Mouse (Mus musculus): Measurements from ENCODE around the gene Cd164.

Gene Cd164

DNA sequence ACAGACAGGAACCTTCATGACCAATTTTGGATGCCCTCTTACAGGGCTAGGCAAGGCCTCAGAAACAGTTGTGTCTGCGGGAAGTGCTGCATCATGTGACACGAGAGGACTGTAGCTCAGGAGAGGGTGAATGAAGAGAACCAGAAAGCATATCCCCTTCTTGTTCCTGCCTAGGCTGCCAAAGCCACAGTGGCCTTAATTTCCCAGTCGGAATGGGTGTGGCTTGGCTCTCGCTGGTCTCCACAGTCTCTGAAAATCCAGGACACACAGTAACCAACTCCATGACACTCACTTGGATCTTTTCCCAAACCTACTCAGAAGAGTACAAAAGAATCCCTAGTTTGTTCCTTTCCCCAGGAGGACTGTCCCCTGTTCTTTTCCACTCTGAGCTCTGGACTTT lies 18.3 kb upstream of the Cd164 start:
- in situ Hi-C loops (cut with MseI, MboI) = loop anchor here (10.0 kb wide), 2 partner anchors 66 to 196 kb away; partner anchors contain the start of genes Ak9 (in 2 of the 2) and Fig4 (in 2 of the 2)

DNA sequence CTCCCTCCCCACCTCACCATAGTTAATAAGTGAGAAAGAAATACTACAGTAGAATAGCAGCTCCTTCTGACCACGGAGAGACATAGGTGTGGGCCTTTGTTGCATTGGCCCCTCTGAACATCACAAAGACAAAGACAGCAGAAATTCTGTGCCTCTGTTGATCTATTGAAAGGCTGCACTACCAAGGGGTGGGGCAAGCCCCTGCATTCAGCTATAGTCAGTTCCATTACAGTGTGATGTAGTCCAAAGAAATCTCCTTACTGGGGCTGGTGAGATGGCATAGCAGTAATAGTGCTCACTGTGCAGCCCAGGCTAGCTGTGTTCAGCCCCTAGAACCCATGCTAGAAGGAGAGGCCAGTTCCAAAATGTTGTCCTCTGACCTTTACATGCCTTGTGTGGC lies 14.2 kb upstream of the Cd164 start:
- in situ Hi-C loops (cut with MseI, MboI) = loop anchor here (5.0 to 10.0 kb wide), 3 partner anchors 70 to 200 kb away; partner anchors contain the start of genes Ak9 (in 2 of the 2) and Fig4 (in 2 of the 2)

DNA sequence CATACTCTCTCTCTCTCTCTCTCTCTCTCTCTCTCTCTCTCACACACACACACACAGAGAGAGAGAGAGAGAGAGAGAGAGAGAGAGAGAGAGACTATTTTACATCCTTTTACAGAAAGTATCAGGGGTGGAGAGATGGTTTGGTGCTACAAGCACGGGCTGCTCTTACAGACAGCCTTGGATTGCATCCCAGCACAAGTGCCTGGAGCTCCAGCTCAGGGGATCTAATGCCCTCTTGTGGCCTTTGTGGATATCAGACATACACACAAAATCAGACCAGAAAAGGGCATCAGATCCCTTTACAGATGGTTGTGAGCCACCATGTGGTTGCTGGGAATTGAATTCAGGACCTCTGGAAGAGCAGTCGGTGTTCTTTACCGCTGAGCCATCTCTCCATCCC lies 13.8 kb upstream of the Cd164 start:
- in situ Hi-C loops (cut with MseI, MboI) = loop anchor here (5.0 to 10.0 kb wide), 3 partner anchors 71 to 201 kb away; partner anchors contain the start of genes Ak9 (in 2 of the 2) and Fig4 (in 2 of the 2)

DNA sequence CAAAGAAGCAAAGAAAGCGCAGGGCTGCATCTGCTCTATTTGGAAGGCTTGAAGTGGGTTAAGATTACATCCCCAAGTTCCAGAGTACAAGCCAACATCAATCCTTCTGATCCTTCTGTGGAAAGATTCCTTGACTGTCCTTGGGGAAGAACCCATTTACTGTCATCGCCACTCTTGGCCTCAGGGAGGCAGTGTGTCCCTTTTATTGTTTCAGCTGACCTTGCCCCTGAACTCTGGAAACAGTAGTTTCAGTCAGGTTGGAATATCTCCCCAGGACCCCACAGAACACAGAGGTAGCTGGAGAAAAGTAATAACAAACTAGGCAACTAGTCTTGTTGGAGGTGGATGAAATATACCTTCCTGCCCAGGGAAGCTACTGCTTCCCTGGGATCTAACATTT lies 10.1 kb upstream of the Cd164 start:
- in situ Hi-C loops (cut with MseI, MboI) = loop anchor here (5.0 to 10.0 kb wide), 3 partner anchors 74 to 204 kb away; partner anchors contain the start of genes Ak9 (in 2 of the 2) and Fig4 (in 2 of the 2)

DNA sequence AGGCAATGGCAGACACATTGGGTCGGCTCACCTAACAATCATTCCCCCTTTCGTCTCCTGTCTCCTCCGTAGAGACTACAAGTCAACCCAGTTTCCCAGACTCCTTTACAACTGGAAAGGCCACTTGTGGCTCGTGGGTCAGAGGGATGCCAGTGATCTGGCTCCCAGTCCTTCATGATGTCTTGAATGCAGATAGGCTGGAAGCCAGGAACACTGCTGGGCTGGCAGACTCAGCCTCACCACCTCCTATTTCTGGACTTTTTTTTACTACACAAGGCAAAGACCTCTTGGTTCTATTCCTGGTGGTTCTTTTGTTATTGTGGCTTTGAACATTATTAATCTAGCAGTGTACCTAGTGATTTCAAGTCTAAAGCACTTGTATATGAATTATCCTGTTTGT lies 4.9 kb upstream of the Cd164 start:
- in situ Hi-C loops (cut with MseI, MboI) = no loop called here

DNA sequence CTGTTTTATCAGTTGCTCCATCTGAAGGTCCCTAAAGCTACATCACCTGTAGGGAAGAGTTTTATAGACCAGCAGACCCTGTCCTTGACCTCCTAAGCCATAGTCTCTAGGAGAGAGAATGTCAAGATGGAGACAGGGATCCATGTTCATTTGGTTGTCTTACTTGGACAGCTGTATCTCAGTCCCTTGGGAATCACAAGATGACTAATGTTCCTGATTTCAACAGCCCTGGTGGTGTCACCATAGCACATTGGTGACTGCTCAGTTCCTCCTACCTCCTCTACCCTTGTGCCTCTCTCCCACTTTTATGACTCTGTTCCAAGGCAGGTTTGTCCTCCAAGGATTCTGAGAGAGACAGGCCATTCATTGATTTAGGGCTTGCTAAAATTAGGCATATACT lies 4.3 kb upstream of the Cd164 start:
- in situ Hi-C loops (cut with MseI, MboI) = loop anchor here in 1 of 2 experiments (5.0 kb wide), 1 partner anchor 167 kb away; no protein-coding TSS in a partner anchor

DNA sequence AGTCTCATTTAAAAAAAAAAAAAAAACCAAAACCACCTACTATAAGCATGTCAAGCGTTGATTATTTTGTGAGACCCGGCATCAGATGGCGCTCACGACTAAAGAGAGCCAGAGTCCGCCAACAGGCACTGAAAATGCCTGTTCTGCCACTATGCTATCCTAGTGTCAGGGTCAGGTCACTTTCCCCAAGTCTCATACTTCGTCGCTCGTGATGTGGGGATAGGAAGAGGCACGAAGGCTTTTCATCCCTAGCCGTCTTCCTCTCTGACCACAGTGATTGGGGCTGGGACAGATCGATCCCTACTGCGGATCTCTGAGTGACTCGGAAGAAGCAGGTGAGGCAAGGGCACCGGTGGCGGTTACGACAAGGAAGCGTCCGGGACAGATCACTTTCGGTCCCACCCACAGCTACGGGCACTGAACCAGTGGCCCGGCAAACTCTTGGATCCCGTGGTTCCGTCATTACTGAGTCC lies 670 bp upstream of the Cd164 start:
- in situ Hi-C loops (cut with MseI, MboI) = loop anchor here in 1 of 2 experiments (5.0 kb wide), 1 partner anchor 164 kb away; no protein-coding TSS in a partner anchor

DNA sequence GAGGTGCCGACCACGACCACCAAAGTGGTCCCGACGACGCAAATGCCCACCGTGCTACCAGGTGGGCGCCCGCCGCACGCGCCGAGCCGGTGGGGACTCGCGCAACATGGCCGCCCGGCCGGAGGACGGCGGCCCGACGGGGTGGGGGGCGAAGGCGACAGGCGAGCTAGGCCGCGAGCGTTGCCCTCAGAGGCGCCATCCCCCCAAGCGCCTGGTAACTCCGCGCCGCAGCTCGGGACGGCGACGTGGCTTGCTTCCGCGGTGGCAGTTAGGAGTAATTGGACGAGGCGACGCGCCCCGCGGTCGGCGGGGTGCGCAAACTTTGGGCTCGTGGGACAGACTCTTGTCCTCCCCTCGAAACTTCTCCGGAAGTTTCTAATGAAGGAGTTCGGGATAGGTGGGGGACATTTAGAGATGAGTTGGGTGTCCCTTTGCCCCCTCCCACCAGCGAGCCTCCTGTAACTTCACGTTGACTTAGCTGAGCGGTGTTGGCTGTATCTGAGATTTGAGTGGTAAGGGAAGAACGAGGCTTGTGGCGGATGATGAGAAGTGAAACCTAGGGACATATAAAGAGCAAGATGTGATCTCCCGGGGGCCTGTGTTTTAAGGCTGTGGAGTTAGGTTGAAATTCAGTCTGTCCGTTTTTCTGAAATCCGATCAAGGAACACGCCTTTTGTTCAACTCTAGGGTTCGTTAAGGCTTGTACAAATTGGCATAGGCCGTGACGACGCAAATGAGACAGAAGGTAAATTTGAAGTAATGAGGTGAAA lies 611 bp downstream of the Cd164 start:
- in situ Hi-C loops (cut with MseI, MboI) = loop anchor here in 1 of 2 experiments (5.0 kb wide), 1 partner anchor 162 kb away; no protein-coding TSS in a partner anchor

DNA sequence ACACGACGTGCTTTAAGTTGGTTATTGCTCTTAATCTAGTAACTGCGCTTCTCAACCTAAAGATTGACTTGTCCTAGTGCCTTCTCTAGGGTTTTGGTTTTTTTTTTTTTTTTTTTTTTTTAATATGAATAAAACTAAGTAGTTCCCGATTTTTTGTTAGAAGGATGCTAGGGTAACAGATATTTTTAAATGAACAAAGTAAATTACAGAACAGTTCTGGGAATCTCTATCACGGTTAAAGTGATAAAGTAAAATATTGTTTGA lies 1.1 kb downstream of the Cd164 start:
- in situ Hi-C loops (cut with MseI, MboI) = no loop called here

DNA sequence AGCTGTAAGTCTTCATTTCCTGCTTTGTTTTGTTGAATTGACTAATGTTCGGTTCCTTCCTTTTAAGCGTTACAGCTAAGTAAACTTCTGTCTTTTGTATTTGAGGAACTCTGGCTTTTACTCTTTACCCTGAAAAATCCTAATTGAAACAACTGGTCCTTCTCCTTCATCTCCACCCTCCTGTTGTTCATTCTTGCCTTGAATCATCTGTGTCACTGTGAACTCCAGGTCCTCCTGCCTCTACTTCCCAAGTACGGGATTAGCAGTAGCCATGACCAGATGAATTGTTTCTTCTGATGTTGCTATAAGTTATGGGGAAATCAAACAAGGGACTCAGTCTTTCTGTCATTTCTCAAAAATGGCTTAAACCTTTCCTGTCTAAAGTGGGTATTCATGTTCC lies 4.2 kb downstream of the Cd164 start:
- in situ Hi-C loops (cut with MseI, MboI) = no loop called here

DNA sequence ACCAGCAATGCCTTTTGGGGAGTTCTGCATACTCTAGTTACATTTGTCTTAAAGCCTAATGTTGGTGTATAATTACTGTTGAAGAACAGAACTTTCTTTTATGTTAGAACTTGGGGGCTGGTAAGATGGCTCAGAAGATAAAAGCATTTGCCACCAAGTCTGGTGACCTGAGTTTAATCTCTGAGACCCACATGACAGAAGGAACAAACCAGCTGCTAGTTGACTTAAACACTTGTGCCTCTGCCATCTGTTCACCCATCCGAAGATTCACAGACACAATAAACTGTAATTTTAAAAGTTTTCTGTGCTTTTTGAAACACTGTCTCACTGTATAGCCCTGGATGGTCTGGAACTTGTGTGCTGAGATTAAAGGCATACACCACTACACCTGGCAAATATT lies 6.5 kb downstream of the Cd164 start:
- in situ Hi-C loops (cut with MseI, MboI) = no loop called here

DNA sequence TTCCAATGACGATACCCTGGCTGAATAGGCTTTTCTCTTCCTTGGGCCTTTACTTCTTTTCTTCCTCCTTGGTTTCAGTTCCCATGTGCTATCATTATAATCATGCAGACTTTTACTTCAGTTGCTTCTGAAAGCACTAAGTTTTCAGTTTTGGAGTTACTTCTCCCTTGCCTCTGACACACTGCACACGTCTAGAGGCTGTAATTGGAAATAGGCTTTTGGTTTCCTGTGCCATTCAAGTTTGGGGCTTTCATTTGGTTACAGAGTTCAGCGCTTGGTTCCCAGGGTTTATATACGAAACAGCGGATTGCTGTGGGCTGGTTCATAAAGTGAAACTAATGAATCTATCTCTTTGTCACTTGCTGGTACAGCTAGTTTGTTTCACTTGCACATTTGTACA lies 10.8 kb downstream of the Cd164 start:
- in situ Hi-C loops (cut with MseI, MboI) = no loop called here

DNA sequence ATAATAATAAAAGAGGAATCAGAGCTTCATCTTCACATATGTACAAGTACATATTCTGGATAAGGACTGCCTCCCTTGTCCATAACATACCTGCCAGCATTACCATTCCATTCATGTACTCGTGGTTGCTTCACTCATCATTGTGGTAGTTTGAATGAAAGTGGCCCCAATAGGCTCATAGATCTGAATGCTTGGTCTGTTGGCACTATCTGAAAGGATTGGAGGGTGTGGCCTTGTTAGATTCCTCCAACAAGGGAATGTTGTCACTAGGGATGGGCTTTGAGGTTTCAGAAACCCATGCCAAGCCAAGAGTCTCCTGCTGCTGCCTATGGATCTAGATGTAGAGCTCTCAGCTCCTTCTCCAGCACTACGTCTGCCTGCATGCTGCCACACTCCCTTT lies 16.8 kb downstream of the Cd164 start:
- in situ Hi-C loops (cut with MseI, MboI) = no loop called here

DNA sequence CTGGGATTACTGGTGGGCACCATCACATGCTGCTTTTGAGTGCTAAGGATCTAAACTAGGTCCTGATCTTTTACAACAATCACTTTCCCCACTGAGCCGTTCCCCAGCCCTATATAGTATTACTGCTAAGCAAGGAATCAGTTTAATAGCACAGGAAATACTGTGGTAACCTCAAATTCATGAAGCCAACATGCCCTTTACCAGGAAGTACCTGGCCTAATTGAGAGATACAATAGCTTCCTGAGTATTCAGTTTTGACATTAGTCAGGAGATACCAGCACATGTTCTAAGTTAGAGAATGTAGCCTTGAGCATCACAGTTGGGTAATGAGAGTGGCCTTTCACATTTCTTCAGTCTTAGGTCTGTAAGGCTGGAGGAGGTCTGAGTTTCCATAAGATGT lies 17.5 kb downstream of the Cd164 start:
- in situ Hi-C loops (cut with MseI, MboI) = no loop called here

DNA sequence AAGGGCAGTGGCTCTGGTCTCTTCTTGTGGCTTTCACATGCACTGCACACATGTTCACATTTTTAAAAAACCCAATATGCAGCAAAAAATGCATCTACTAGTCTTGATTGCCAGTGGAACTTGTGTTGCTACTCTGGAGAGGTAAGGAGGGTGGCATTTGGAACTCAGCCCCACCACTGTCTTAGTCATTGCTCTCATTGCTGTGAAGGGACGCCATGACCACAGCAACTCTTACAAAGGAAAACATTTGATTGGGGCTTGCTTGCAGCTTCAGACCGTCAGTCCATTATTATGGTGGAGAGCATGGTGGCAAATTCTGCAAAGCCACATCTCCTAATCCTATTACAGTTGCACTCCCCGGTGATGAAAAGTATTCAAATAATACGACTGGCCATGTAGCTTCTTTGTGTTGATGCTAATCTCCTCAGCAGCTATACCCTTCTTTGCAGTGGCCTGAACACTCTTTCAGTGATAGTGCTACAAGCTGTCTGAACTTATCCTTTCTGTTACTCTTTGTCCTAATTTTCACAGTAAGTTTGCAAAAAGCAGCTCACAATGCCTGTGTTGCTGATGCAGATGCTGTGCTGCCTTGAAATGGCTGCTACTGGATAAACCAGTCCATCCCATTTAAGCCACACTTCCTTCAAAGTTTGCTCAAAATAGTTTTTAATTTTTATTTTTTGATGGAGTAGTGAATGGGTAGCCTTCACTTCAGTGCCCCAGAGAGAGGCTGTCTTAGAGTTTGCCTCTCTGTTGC lies 18.2 kb downstream of the Cd164 start:
- in situ Hi-C loops (cut with MseI, MboI) = no loop called here

DNA sequence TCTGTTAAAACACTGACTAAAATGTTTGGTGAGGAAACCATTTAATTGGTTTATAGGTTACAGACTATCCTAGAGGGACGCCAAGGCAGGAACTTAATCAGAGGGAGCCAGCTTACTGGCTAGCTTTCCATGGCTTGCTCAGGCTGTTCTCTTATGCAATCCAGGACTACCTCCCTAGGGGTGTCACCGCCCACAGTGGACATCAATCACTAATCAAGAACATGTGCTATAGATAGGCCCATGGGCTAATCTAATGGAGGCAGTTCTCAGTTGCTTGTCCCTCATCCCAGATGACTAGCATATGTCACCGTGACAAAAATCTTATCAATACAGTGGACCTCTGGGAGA lies 18.7 kb downstream of the Cd164 start:
- in situ Hi-C loops (cut with MseI, MboI) = no loop called here

DNA sequence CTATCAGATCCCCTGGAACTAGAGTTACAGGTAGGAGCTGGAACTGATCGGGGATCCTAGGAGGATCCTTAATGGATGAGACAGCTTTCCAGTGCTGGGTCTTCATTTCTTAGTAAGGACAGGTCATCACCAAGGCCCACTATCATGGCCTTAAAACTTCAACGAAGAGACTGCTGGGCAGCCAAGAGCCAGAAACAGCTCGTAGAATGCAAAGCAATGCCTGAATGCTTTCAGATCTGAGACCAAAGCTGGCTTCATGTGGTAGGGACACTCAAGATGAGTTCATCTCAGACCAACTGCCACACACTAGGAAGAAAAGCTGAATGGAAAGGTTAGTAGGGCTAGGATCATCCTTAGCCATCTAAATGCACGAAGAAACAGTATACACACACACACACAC lies 19.8 kb downstream of the Cd164 start:
- in situ Hi-C loops (cut with MseI, MboI) = no loop called here

DNA sequence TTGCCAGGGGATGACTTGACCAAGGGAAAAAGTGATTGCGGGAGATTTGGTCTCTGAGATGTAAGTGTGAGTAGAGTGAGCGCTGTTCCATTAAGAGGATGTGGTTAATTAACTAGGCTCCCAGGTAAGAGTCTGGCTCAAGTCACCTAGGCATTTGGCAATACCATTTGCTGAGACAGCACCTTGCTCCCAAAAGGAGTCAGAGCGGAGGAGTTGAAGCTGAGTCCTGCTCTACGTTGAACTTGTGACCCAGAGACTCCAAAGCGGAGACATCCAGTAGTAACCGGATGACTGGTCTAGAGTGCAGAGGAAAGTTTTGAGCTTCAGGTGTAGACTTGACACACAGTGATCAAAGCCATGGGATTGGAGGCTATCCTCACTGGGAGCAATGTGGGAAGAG lies 22.8 kb downstream of the Cd164 start:
- in situ Hi-C loops (cut with MseI, MboI) = no loop called here

DNA sequence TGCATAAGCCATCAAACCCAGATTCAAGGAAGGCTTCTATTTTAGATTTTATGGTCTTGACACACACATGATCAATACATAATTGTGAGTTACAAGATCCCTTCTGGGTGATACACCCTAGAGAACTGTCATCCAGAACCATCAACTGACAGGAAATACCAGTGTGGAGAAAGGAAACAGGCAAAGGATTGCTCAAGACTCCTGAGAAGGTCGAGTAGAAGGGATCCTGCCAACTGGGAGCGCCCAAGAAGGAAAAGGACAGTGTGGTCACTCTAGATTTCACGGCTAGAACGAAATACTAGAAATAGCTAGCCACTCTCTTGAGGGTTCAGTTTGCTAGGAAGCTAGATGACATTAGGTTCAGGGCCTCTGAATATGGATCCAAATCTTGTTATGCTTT lies 24.2 kb downstream of the Cd164 start:
- in situ Hi-C loops (cut with MseI, MboI) = no loop called here

DNA sequence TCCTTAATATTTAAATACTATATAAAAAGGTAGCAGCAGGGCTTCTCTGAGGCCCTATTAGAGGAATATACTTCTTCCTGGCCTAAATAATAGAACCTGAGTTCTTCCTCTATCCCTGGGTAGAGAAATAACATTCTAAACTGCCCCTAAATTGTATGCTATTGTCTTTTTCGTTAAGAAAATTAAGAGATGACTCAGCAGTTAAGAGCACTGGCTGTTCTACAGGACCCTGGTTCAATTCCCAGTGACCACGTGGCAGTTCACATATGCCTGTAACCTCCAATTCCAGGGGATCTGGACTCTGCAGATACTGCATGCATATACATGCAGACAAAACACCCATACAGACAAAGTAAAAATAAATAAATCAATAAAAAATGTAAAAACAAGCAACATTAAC lies 24.6 kb downstream of the Cd164 start:
- in situ Hi-C loops (cut with MseI, MboI) = no loop called here

DNA sequence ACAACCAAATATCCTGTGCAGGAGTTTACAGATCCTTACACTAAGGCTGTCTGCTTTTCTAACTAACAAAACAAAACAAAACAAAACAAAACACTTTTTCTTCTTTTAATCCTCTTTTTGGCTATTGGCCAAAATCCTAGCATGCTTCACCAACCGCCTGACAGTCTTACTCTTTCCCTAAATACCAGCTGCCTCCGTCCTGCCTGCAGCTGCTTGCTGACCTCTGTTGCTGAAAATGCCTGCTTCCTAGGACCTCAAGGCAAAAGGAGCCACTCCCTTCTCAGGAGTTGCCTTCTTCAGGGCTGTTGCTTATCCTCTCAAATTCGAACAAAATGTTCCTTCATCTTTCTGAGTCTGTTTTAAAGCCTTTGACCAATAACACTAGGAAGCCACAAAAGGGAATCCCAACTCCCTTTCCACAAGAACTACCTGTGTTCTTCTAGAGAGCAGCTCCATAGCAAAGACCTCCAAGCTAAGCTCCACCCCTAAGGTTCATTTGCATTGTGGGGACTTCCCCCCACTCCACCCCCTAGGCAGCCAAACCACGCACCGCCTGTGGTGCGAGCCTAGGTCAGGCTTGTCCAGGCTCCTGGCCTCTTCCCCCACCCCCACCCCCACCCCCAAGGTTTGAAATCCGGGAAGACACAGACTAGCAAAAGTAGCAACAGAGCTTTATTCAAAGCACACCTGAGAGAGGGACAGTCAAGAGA lies 25.4 kb downstream of the Cd164 start:
- in situ Hi-C loops (cut with MseI, MboI) = no loop called here

DNA sequence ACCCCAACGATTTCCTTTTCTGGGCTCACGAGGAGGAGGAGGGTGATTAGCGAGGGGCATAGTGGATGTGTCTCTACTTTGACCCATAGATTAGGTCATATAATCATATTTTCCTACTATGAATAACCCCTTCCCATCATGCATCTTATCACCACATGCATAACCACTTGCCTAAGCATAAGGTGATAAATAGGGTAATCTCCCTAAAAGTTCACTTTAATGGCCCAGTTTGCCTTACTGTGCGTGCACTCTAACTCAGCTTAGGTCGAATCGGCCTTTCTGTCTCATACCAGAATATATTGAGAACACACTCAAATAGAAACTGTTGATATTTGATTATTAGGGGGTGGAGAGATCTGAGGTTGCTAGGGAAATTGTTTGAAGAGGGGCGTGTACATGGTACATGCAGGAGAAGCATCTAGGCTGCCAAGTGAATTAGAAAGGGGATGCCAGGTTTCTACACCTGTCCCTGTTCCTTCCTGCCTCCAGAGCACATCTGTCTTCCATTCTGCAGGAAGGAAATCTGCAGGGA lies 26.1 kb downstream of the Cd164 start:
- in situ Hi-C loops (cut with MseI, MboI) = no loop called here

All from mouse trophoblast stem cell (cell line).